In the genomic region with DNA sequence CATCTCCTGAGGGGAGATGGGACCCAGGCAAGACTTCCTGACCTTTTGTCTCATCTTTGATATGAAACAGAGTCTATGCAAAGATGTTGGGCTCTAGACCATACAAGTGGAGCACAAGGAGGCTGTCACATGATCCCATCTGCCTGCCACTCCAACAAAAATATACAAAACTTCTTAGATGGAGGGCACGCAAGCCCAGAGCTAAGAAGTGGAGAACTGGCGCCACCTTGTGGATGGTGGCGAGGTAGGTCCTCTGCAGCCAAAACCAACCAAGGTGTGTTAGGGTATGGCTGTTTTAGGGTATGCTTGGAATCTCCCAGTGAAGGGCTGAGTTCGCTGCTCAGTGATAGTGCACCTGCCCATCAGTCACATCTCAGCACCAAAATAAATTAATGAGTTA, we compare ENCODE assay signal across 9 mouse cellular contexts. TPM values are rescaled to one million over a fixed set of nuclear protein-coding genes. Genes with fewer than 3 reads are reported as not detected.
DNase-seq lines count a peak whose midpoint lies in the region; ATAC-seq and TF ChIP-seq lines count a peak whose summit lies in the region.
"Had no signal": no experiment of that assay in that cellular context is flagged by ENCODE, and none has a peak within 500 bp of the region (broad histone marks: within the 10 kb centered on the region; RNA-seq: fewer than 3 reads in every experiment).

No protein-coding gene starts in this region.

- H3K4me2 ChIP-seq in forebrain, embryonic 16.5 days (ENCODE audit: low read length) = no peak overlapping the region
- H3K4me2 ChIP-seq in kidney, postnatal 0 days (ENCODE audit: low read length) = no peak overlapping the region

- peak; percentile 91; the same call in 1 of the 2 replicates for TF ChIP-seq CTCF in testis, adult 2 months (IDR thresholded peaks at IDR 0.05; ENCODE audit: control insufficient read depth, insufficient read depth, insufficient replicate concordance, low read depth, low read length)
- TF ChIP-seq CTCF in kidney, postnatal 0 days (IDR thresholded peaks at IDR 0.05; ENCODE audit: low read depth) = peak; percentile 74

- no peak overlapping the region for H3K27ac ChIP-seq in forebrain, embryonic 10.5 days
- no peak overlapping the region for H3K27ac ChIP-seq in forebrain, embryonic 16.5 days (ENCODE audit: low read length)
- H3K27ac ChIP-seq in testis, adult 2 months (ENCODE audit: control insufficient read depth, insufficient read depth, low read depth, low read length) = no peak overlapping the region
- no peak overlapping the region for H3K27ac ChIP-seq in kidney, postnatal 0 days

- no peak for TF ChIP-seq POLR2A in testis, adult 2 months (IDR thresholded peaks at IDR 0.05; ENCODE audit: control insufficient read depth, low read depth, low read length)

- no peak overlapping the region for H3K4me3 ChIP-seq in forebrain, embryonic 10.5 days
- H3K4me3 ChIP-seq in forebrain, embryonic 16.5 days (replicated peaks; ENCODE audit: low read length) = no peak overlapping the region
- no peak overlapping the region for H3K4me3 ChIP-seq in testis, adult 2 months (ENCODE audit: control insufficient read depth, low read depth, low read length)
- H3K4me3 ChIP-seq in kidney, postnatal 0 days (replicated peaks; ENCODE audit: low read depth, low read length) = no peak overlapping the region

- H3K36me3 ChIP-seq in forebrain, embryonic 10.5 days (replicated peaks) = no peaks in the 10 kb centered on the region
- H3K36me3 ChIP-seq in forebrain, embryonic 16.5 days (ENCODE audit: control insufficient read depth, insufficient read depth) = no peaks in the 10 kb centered on the region
- no peaks in the 10 kb centered on the region for H3K36me3 ChIP-seq in testis, adult 2 months (ENCODE audit: control insufficient read depth, insufficient read depth, low read length)
- H3K36me3 ChIP-seq in kidney, postnatal 0 days (ENCODE audit: insufficient read depth, low read length) = no peaks in the 10 kb centered on the region

- H3K27me3 ChIP-seq in forebrain, embryonic 10.5 days (ENCODE audit: poor library complexity, severe bottlenecking) = peaks cover 22% of the 10 kb centered on the region
- H3K27me3 ChIP-seq in forebrain, embryonic 16.5 days (replicated peaks; ENCODE audit: control insufficient read depth, insufficient read depth, low read length) = peaks cover 4% of the 10 kb centered on the region; the same call in 1 of the 2 replicates
- no peaks in the 10 kb centered on the region for H3K27me3 ChIP-seq in testis, adult 2 months (ENCODE audit: control insufficient read depth, insufficient read depth, low read length)
- H3K27me3 ChIP-seq in kidney, postnatal 0 days (ENCODE audit: insufficient read depth, low read length) = peaks cover 5% of the 10 kb centered on the region

- ATAC-seq in forebrain, embryonic 16.5 days = no peak
- ATAC-seq in kidney, postnatal 0 days (replicated peaks; ENCODE audit: low FRiP score, low read depth) = no peak

- peaks cover 5% of the 10 kb centered on the region; the same call in 1 of the 2 replicates for H3K4me1 ChIP-seq in forebrain, embryonic 10.5 days
- H3K4me1 ChIP-seq in forebrain, embryonic 16.5 days (replicated peaks; ENCODE audit: control insufficient read depth, insufficient read depth, low read length) = peaks cover 7% of the 10 kb centered on the region
- H3K4me1 ChIP-seq in testis, adult 2 months (ENCODE audit: control insufficient read depth, insufficient read depth, low read length) = peaks cover 3% of the 10 kb centered on the region; the same call in 1 of the 2 replicates
- H3K4me1 ChIP-seq in kidney, postnatal 0 days (replicated peaks; ENCODE audit: insufficient read depth, low read length) = no peaks in the 10 kb centered on the region

- H3K9me3 ChIP-seq in forebrain, embryonic 10.5 days = no peaks in the 10 kb centered on the region
- H3K9me3 ChIP-seq in forebrain, embryonic 16.5 days (ENCODE audit: control insufficient read depth, low read length) = no peaks in the 10 kb centered on the region
- H3K9me3 ChIP-seq in kidney, postnatal 0 days (replicated peaks; ENCODE audit: low read length) = no peaks in the 10 kb centered on the region

- DNase-seq in forebrain, embryonic 10.5 days (ENCODE audit: extremely low spot score, low spot score) = peak; percentile 57
- DNase-seq in testis, postnatal 14 days (ENCODE audit: low spot score) = no peak
- DNase-seq in cerebellum, postnatal 4 days (ENCODE audit: low spot score in 2 of 2) = peak; percentile 60 to 76
- peak; percentile 65 for DNase-seq in kidney, postnatal 0 days (ENCODE audit: low spot score)
- peak; percentile 76 for DNase-seq in lung, postnatal 36 days
- DNase-seq in spleen, postnatal 4 days (ENCODE audit: low spot score in 2 of 2) = peak; percentile 32 to 82

- 10% methylated on average over 4 of the region's 4 CpGs for WGBS in forebrain, embryonic 10.5 days
- WGBS in forebrain, embryonic 16.5 days = 10% methylated on average over 4 of the region's 4 CpGs
- 12% methylated on average over 4 of the region's 4 CpGs for WGBS in kidney, postnatal 0 days

- no peak overlapping the region for H3K9ac ChIP-seq in forebrain, embryonic 16.5 days (replicated peaks; ENCODE audit: low read depth, low read length)
- H3K9ac ChIP-seq in kidney, postnatal 0 days (ENCODE audit: low read depth, low read length) = no peak overlapping the region

RNA-seq across cellular contexts. Expression of a gene that starts 20.7 kb away (rescaled TPM):
- polyA plus RNA-seq in forebrain, embryonic 10.5 days (2016; fragmentation: Nextera tagmentation; extraction: Ambion mirVana) = 1.5 and 1.8 TPM in 2 replicates
- 1.6 and 1.7 TPM in 2 replicates for polyA plus RNA-seq in forebrain, embryonic 16.5 days (2015; fragmentation: Nextera tagmentation; extraction: Ambion mirVana)
- polyA plus RNA-seq in testis, adult 2 months (2012; rRNA removed) = 1.2 and 2.6 TPM in 2 replicates
- 2.5 and 3.6 TPM in 2 replicates for polyA plus RNA-seq in kidney, postnatal 0 days (2015; fragmentation: Nextera tagmentation; extraction: Ambion mirVana)

RNA-seq across cellular contexts. Expression of a gene that starts 58.6 kb away (rescaled TPM):
- polyA plus RNA-seq in forebrain, embryonic 10.5 days (2016; fragmentation: Nextera tagmentation; extraction: Ambion mirVana) = not detected in 2 replicates
- not detected in 2 replicates for polyA plus RNA-seq in forebrain, embryonic 16.5 days (2015; fragmentation: Nextera tagmentation; extraction: Ambion mirVana)
- polyA plus RNA-seq in testis, adult 2 months (2012; rRNA removed) = 171 and 196 TPM in 2 replicates
- not detected in 2 replicates for polyA plus RNA-seq in kidney, postnatal 0 days (2015; fragmentation: Nextera tagmentation; extraction: Ambion mirVana)
- polyA plus RNA-seq: large intestine, adult 2 months had no signal

RNA-seq across cellular contexts. Expression of a gene that starts 59.5 kb away (rescaled TPM):
- polyA plus RNA-seq in forebrain, embryonic 10.5 days (2016; fragmentation: Nextera tagmentation; extraction: Ambion mirVana) = 0.80 and 0.84 TPM in 2 replicates
- 2.8 and 4.0 TPM in 2 replicates for polyA plus RNA-seq in forebrain, embryonic 16.5 days (2015; fragmentation: Nextera tagmentation; extraction: Ambion mirVana)
- 0.70 and 3.2 TPM in 2 replicates for polyA plus RNA-seq in testis, adult 2 months (2012; rRNA removed)
- 0.26 and 0.30 TPM in 2 replicates for polyA plus RNA-seq in kidney, postnatal 0 days (2015; fragmentation: Nextera tagmentation; extraction: Ambion mirVana)

Comparison
In these comparisons a context has a peak if more than half of its experiments do, and no peak if none do; other contexts are left out.
1. RNA of a gene that starts 58.6 kb away (polyA plus RNA-seq): 171 to 196 TPM in testis, adult 2 months; not detected in forebrain, embryonic 10.5 days, not detected in forebrain, embryonic 16.5 days and not detected in kidney, postnatal 0 days; every median in the first group is over 100 times any median in the second.